Mouse (Mus musculus) hindbrain, embryonic 13.5 days (tissue): Measurements from ENCODE around the gene Rabep1. TPM values are rescaled to one million over a fixed set of nuclear protein-coding genes. Genes with fewer than 3 reads are reported as not detected.
"Not testable (repeated sequence)": the region's sequence is repeated elsewhere in the genome, so short reads cannot be mapped to it uniquely, and the experiment has no call there.

Experiments used
- ATAC-seq: fragments of 200-750 bp; cut with Nextera tagmentation; 2 replicates; pipeline ENCODE4 v1.8.0; 2017; ENCODE audit warnings: moderate TSS enrichment; ENCODE audit not compliant: low FRiP score
- H3K27ac ChIP-seq: fragments of 300-500 bp; sonication (generic); 2 replicates; pipeline ENCODE4 v1.5.1; 2015; ENCODE audit warnings: inconsistent platforms, mild to moderate bottlenecking, moderate library complexity
- H3K27me3 ChIP-seq: fragments of 300-500 bp; sonication (generic); 2 replicates; pipeline ENCODE4 v1.6.1; 2015; ENCODE audit warnings: mild to moderate bottlenecking, inconsistent platforms
- H3K36me3 ChIP-seq: fragments of 300-500 bp; sonication (generic); 2 replicates; pipeline ENCODE4 v1.6.1; 2015; ENCODE audit warnings: mild to moderate bottlenecking, inconsistent platforms
- H3K4me1 ChIP-seq: fragments of 300-500 bp; sonication (generic); replicated peaks from 2 replicates; pipeline ENCODE4 v1.6.1; 2015; ENCODE audit warnings: inconsistent platforms
- H3K4me2 ChIP-seq: fragments of 300-500 bp; sonication (generic); 2 replicates; pipeline ENCODE4 v1.6.1; 2015; ENCODE audit warnings: inconsistent platforms, mild to moderate bottlenecking, moderate library complexity
- H3K4me3 ChIP-seq: fragments of 300-500 bp; sonication (generic); 2 replicates; pipeline ENCODE4 v1.5.1; 2015; ENCODE audit warnings: mild to moderate bottlenecking, inconsistent platforms
- H3K9ac ChIP-seq: fragments of 300-500 bp; sonication (generic); 2 replicates; pipeline ENCODE4 v1.6.1; 2015; ENCODE audit warnings: mild to moderate bottlenecking, inconsistent platforms
- H3K9me3 ChIP-seq: fragments of 300-500 bp; sonication (generic); 2 replicates; pipeline ENCODE4 v1.6.1; 2016; ENCODE audit warnings: inconsistent platforms
- WGBS: fragments of 180-500 bp; shearing (Covaris S2); methylation state at CpG from one replicate; pipeline ENCODE4 v1.1.7; 2015; 5-methylcytosine and 5-hydroxymethylcytosine counted together
- polyA plus RNA-seq: library from polyadenylated mRNA; unstranded; fragments of >200 nt; fragmentation: Nextera tagmentation; extraction: Ambion mirVana; gene quantifications from 2 replicates; pipeline ENCODE4 v1.2.1, GENCODE M21; 2015

The Rabep1 gene
- polyA plus RNA-seq, 1 experiment from 2014 or later = 87.5 TPM

DNA sequence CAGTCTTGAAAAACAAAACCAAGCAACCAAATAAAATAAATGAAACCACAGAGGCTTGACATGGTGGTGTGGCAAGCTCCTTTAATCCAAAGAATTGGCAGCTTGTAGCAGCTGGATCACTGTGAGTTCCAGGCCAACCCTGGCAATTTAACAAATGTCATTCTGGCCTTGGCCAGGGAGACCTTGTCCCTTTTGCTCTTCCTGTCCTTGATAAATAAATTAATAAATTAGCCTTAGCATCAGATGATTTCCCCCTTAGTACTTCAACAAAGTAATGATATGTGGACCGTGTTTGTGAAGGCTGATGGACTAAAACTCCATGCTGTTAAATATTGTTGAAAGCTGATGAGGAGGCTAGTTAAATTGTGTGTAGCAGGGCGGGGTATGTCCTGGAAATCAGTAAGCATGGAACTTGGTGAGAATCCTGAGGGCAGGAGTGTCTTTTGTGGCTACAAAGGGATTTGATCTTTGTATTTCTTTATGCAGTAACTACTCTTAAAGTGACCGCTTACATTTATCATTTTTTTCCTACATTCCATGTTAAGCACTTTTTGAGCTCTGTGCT is 27.3 kb downstream of the Rabep1 start:
- no peaks in the 10 kb centered on the region for H3K27me3 ChIP-seq
- H3K4me3 ChIP-seq = no peak overlapping the region
- H3K4me1 ChIP-seq = peaks cover 4% of the 10 kb centered on the region; the same call in 1 of the 2 replicates
- ATAC-seq = no peak
- no peak overlapping the region for H3K4me2 ChIP-seq
- WGBS = 92% methylated on average over 3 of the region's 3 CpGs
- H3K9me3 ChIP-seq = no peaks in the 10 kb centered on the region
- no peak overlapping the region for H3K9ac ChIP-seq
- no peaks in the 10 kb centered on the region for H3K36me3 ChIP-seq
- H3K27ac ChIP-seq = no peak overlapping the region

DNA sequence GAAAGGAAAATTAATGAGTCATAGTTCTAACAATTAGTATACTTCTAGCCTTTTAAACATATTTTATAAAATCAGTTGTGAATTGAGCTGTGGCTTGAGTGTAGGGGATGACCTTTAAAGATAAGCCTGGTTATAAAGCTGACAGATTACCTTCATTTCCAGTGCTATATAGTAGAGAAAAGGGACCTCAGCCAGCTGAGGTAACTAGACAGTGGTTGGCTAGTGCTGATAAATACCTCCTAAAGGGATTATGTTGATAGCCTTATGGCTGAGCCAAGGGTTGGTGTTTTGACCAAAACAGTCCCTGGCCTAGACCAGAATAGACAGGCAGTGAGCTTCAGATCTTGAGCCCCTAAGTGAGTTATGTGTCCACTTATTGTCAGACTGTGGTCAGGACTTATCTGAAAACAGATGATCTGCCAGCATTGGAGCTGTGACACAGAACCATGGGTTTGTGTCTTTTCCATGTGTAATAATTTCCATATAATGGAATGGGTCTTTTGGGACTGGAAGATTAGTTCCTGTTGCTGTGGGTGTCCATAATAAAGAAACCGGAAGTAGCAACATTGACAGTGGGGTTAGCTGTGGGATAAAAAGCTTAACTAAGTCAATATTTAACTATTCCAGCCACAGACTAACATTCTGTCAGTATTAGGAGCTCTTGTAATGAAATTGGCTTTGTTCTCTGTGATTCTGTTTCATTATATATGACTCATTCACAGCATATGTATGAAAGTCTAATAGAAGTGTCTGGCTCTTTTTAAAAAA is 29.5 kb downstream of the Rabep1 start:
- WGBS = 64% methylated on average over 1 of the region's 1 CpGs
- Histone ChIP-seq H3K4me1 (peaks cover 4% of the 10 kb centered on the region; the same call in 1 of the 2 replicates), H3K27ac (no peak overlapping the region; the same call in 1 of the 2 replicates), H3K4me3 (no peak overlapping the region), H3K9ac (no peak overlapping the region), H3K36me3 (peaks cover 4% of the 10 kb centered on the region), H3K9me3 (no peaks in the 10 kb centered on the region), H3K4me2 (no peak overlapping the region), H3K27me3 (no peaks in the 10 kb centered on the region)
- ATAC-seq = no peak

DNA sequence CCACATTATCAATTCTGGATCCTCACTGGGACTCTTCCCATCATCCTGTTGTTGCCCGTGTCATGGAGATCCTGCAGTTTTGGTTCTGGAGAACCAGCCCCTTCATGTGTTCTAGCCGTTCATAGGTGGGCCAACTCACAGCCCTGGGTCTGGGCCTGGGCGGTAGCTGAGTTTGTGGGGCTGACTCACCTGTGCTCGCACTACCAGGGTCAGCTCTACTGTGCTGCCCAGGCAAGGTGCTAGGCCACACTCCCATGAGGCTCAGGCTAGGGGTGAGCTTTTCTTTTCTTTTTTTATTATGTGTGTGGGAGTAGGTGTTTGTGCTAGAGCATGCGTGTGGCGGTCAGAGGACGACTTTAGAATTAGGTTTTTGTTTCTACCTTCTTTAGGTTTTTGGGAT is 33.1 kb downstream of the Rabep1 start:
- peaks cover 15% of the 10 kb centered on the region for H3K36me3 ChIP-seq
- ATAC-seq = no peak
- peaks cover 4% of the 10 kb centered on the region; the same call in 1 of the 2 replicates for H3K4me1 ChIP-seq
- no peak overlapping the region for H3K9ac ChIP-seq
- 94% methylated on average over 7 of the region's 7 CpGs for WGBS
- no peaks in the 10 kb centered on the region for H3K27me3 ChIP-seq
- no peak overlapping the region for H3K4me3 ChIP-seq
- no peaks in the 10 kb centered on the region for H3K9me3 ChIP-seq
- no peak overlapping the region for H3K4me2 ChIP-seq
- no peak overlapping the region for H3K27ac ChIP-seq

DNA sequence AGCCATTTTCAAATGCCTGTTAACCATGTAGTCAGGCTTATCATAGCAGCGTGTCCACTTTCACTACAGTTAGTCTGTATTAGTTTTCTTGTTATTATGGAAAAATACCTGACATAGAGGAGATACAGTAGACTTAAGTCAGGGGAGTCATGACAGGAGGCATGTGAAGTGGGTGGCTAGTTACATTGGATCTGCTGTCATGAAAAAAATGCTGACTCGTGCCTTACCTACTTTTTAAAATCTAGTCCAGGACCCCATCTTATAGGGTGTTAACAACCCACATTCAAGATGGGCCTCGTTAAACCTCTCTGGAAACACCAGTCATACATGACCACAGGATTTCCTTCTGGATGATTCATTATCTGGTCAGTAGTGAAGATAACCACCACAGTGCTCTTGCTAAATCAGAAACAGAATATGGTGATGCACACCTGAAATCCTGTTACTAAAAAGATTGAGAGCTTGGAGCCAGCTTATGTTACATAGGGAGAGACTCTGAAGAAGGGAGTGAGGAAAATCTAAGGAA is 38.4 kb downstream of the Rabep1 start:
- ATAC-seq = no peak
- no peaks in the 10 kb centered on the region for H3K4me1 ChIP-seq
- no peaks in the 10 kb centered on the region for H3K27me3 ChIP-seq
- no peak overlapping the region for H3K4me3 ChIP-seq
- H3K4me2 ChIP-seq = no peak overlapping the region
- no peak overlapping the region for H3K27ac ChIP-seq
- WGBS = 98% methylated on average over 3 of the region's 3 CpGs
- peaks cover 33% of the 10 kb centered on the region for H3K36me3 ChIP-seq
- H3K9ac ChIP-seq = no peak overlapping the region
- H3K9me3 ChIP-seq = no peaks in the 10 kb centered on the region

DNA sequence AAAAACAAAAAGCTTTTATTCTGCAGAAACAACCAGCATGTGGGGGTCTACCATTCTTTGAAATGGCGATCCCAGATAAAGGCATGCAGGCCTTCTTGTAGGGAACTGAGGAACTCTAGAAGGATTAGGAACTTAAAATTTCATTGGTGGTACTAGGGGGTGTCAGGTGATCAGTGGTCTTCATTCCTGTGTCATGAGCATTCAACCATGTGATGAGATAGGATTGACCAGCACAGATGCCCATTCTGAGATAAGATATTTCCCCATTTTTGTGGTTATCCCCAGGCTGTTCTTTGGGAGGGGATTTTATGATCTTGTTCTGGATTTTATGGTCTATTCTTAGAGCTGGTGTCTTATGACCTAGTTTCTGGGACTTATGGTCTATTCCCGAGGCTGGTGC is 46.1 kb downstream of the Rabep1 start:
- no peak overlapping the region for H3K4me2 ChIP-seq
- H3K36me3 ChIP-seq = peaks cover 40% of the 10 kb centered on the region
- H3K4me3 ChIP-seq = no peak overlapping the region
- H3K9me3 ChIP-seq = no peaks in the 10 kb centered on the region
- 99% methylated on average over 2 of the region's 2 CpGs for WGBS
- no peak overlapping the region for H3K27ac ChIP-seq
- no peak for ATAC-seq
- no peaks in the 10 kb centered on the region for H3K4me1 ChIP-seq
- H3K9ac ChIP-seq = no peak overlapping the region
- H3K27me3 ChIP-seq = no peaks in the 10 kb centered on the region

DNA sequence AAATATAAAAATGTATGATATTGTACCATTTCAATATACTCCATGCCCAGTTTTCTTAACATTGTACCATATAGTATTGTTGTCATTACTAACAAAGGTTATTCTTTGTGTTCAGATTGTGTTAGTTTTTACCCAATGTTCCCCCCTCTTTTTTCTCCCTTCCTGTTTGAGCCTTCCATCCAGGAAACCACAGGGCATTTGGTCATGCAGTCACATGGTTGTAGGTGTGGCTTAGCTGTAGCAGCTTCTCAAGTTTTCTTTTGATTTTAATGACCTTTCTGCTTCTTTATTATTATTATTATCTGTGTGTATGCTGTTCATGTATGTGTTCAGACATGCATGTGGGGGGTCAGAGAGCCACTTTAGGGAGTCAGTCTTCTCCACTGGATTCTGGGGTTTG is 47.0 kb downstream of the Rabep1 start:
- no peak overlapping the region for H3K4me2 ChIP-seq
- peaks cover 40% of the 10 kb centered on the region for H3K36me3 ChIP-seq
- H3K27ac ChIP-seq = no peak overlapping the region
- H3K9me3 ChIP-seq = no peaks in the 10 kb centered on the region
- no peak for ATAC-seq
- H3K9ac ChIP-seq = no peak overlapping the region
- H3K27me3 ChIP-seq = no peaks in the 10 kb centered on the region
- H3K4me1 ChIP-seq = no peaks in the 10 kb centered on the region
- no peak overlapping the region for H3K4me3 ChIP-seq

DNA sequence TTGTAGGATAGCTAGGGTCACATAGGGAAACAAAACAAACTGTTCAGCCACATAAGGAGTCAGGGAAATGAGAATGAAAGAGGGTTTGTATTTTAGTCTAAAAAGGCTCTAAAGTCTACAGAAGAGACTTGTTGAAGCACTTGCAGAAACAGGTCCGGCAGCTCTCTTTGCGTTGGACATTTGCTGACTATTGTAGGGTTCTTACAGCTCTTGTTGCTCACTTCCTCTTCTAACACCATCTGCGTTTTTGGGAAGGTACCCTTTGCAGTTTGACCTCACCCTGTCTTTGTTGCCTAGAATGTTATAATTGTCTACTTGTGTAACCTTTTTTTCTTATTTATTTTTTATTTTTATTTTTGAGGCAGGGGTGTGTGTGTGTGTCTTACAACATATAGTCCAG is 53.1 kb downstream of the Rabep1 start:
- H3K4me1 ChIP-seq = no peaks in the 10 kb centered on the region
- H3K4me3 ChIP-seq = no peak overlapping the region
- H3K27me3 ChIP-seq = no peaks in the 10 kb centered on the region
- no peaks in the 10 kb centered on the region for H3K9me3 ChIP-seq
- no peak overlapping the region for H3K4me2 ChIP-seq
- 93% methylated on average over 3 of the region's 3 CpGs for WGBS
- peaks cover 44% of the 10 kb centered on the region for H3K36me3 ChIP-seq
- H3K9ac ChIP-seq = no peak overlapping the region
- no peak for ATAC-seq
- no peak overlapping the region for H3K27ac ChIP-seq

DNA sequence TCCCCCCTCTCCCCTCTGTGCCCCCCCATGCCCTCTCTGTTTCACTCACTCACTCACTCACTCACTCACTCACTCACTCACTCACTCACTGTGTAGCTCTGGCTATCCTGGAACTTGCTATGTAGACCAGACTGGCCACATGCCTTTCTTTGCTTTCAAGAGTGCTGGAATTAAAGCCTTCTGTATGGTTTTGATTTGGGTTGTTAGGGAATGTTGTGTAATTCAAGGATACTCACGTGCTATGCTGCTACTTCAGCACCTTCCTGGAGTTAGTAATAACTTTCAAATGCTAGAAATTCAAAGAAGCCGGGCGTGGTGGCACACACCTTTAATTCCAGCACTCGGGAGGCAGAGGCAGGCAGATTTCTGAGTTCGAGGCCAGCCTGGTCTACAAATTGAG is 53.6 kb downstream of the Rabep1 start:
- not testable (repeated sequence) for ATAC-seq, H3K9ac ChIP-seq, H3K27me3 ChIP-seq, H3K27ac ChIP-seq, H3K9me3 ChIP-seq, H3K4me3 ChIP-seq, H3K4me2 ChIP-seq, H3K4me1 ChIP-seq
- peaks cover 47% of the 10 kb centered on the region for H3K36me3 ChIP-seq
- WGBS = 97% methylated on average over 5 of the region's 5 CpGs

DNA sequence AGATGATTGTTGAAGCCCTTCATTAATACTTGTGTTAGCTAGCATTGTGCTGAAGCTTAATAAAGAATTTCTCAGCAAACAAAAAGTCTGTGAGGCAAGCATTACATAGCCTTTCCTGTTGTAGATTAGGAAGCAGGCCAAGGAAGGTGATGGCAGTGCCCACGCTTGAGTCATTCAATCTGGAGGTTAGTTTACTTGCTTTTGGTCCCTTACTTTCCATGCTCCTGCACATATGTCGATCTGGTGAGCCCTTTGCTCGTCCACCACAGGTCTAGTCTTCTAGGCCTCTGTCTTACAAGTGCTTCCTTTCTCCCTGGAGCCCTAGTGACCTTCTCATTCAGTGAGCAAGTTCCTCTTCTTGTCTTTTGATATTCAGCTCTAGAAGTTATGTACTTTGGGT is 62.1 kb downstream of the Rabep1 start:
- no peak for ATAC-seq
- peaks cover 58% of the 10 kb centered on the region for H3K36me3 ChIP-seq
- H3K4me1 ChIP-seq = no peaks in the 10 kb centered on the region
- no peak overlapping the region for H3K4me3 ChIP-seq
- no peak overlapping the region for H3K9ac ChIP-seq
- H3K27ac ChIP-seq = no peak overlapping the region
- WGBS = 95% methylated on average over 3 of the region's 3 CpGs
- no peak overlapping the region for H3K4me2 ChIP-seq
- H3K9me3 ChIP-seq = no peaks in the 10 kb centered on the region
- H3K27me3 ChIP-seq = no peaks in the 10 kb centered on the region

DNA sequence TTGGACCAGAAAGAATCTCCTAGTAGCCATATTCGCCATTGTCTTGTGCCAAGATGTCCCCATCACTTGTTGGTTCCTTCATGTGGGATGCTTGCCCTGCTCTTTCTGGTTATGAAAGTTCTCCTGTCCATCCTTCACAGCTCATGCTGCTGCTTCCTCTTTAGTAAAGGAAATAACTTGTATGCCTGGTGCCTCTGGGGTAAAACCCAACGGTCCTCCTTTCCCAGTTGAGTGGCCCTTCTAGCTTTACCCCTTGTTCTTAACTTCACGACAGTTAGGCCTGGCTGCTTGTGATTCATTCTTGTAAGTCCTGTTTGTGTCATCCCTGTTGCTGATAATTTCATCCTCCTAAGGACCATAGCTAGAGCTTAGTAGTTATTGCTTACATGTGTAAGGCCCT is 66.7 kb downstream of the Rabep1 start:
- Histone ChIP-seq H3K9ac (no peak overlapping the region), H3K4me3 (no peak overlapping the region), H3K36me3 (peaks cover 53% of the 10 kb centered on the region), H3K27me3 (no peaks in the 10 kb centered on the region), H3K27ac (no peak overlapping the region), H3K9me3 (no peaks in the 10 kb centered on the region), H3K4me1 (no peaks in the 10 kb centered on the region), H3K4me2 (no peak overlapping the region)
- WGBS = 94% methylated on average over 3 of the region's 3 CpGs
- no peak for ATAC-seq

DNA sequence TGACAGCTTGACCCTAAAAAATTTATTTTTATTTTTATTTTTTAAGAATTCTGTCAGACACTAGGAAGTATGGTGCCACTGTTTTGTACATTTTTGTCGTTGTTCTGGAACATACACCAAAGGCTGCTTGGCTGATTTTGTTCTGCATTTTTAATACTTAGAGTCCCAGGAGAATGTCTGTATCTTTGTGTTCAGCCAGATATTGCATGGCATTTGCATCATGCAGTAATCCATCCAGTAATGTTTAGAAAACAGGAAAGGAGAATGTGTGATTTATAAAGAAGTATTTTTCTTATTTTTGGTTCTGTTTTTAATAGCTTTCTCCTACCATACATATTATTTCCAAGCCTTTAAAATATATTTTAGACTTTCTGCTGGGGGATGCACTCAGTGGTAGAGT is 67.3 kb downstream of the Rabep1 start:
- WGBS = 90% methylated on average over 1 of the region's 1 CpGs

DNA sequence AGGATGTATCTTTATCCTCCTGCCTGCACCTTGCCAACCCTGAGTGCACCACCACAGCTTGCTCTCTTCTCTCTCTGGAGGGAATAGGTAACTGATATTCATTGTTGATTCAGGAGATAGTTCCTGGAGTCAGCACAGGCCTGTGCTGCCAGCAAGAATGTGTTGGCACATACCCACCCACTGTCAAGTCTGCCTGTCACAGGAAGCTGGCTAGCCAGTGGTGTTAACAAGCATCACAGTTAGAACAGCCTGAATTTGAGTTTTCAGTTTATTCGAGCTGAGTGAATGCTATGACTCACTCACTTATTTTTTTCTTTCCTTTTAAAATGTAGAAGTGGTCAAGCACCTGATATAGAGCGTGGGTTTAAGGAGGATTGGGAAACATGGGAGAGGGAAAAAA is 73.3 kb downstream of the Rabep1 start:
- H3K4me3 ChIP-seq = no peak overlapping the region
- H3K4me1 ChIP-seq = no peaks in the 10 kb centered on the region
- H3K9me3 ChIP-seq = no peaks in the 10 kb centered on the region
- no peak overlapping the region for H3K27ac ChIP-seq
- H3K27me3 ChIP-seq = no peaks in the 10 kb centered on the region
- peaks cover 60% of the 10 kb centered on the region for H3K36me3 ChIP-seq
- ATAC-seq = no peak
- WGBS = 98% methylated on average over 2 of the region's 2 CpGs
- no peak overlapping the region for H3K9ac ChIP-seq
- H3K4me2 ChIP-seq = no peak overlapping the region

More for the DNA sequence above, 67.3 kb downstream of the Rabep1 start:
- H3K4me3 ChIP-seq = no peak overlapping the region
- H3K27ac ChIP-seq = no peak overlapping the region
- no peaks in the 10 kb centered on the region for H3K27me3 ChIP-seq
- no peak overlapping the region for H3K9ac ChIP-seq
- no peaks in the 10 kb centered on the region for H3K4me1 ChIP-seq
- H3K36me3 ChIP-seq = peaks cover 54% of the 10 kb centered on the region
- no peak overlapping the region for H3K4me2 ChIP-seq
- ATAC-seq = no peak
- H3K9me3 ChIP-seq = no peaks in the 10 kb centered on the region

DNA sequence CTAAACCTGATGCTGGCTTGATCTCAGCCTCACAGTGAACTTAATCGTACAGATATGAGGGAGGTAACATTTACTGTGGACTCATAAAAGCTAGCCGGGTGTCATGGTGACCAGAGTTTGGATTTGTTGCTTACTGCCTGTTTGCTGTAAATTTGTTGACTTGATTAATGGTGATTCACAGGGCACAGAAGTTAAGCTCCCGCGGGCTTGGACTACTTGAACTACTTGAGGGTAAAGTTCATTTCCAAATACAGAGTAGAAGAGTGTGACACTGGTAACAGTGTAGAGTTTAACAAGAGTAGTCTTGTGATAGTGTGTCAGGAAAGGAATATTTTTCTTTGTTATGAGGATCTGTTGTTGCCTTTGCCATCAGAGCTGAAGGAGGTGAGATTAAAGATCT is 74.9 kb downstream of the Rabep1 start:
- no peaks in the 10 kb centered on the region for H3K9me3 ChIP-seq
- H3K4me2 ChIP-seq = no peak overlapping the region
- no peak overlapping the region for H3K9ac ChIP-seq
- ATAC-seq = no peak
- peaks cover 71% of the 10 kb centered on the region for H3K36me3 ChIP-seq
- 97% methylated on average over 4 of the region's 4 CpGs for WGBS
- H3K27me3 ChIP-seq = no peaks in the 10 kb centered on the region
- H3K27ac ChIP-seq = no peak overlapping the region
- H3K4me3 ChIP-seq = no peak overlapping the region
- H3K4me1 ChIP-seq = no peaks in the 10 kb centered on the region
